Mouse (Mus musculus) 3134 (cell line): ENCODE measurements around the gene Zfp454.

Source experiments
- DNase-seq: peaks from one replicate; pipeline ENCODE4 v3.0.0-alpha.2; 2011; ENCODE audit warnings: low spot score; ENCODE audit not compliant: insufficient read length; ENCODE audit errors: extremely low read depth

Gene Zfp454

DNA sequence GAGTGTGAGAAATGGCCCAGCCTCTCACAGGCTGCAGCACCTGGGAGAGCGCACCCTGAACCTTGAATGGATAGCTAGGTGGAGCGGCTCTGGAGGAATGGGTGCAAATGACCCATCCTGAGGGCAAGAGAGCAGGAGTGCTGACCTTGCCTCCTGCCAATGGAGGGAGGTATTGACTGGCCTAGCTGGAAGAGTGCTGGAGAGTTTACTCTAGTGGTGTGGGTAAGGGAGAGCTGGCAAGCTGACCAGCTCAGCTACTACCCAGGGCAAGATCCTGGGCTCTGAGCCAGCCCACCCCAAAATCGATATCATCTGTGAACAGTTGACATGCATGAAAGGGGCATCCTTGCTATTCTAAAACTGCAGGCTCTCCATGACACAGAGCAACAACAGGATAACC lies 41.5 kb downstream of the Zfp454 start:
- DNase-seq = no peak

DNA sequence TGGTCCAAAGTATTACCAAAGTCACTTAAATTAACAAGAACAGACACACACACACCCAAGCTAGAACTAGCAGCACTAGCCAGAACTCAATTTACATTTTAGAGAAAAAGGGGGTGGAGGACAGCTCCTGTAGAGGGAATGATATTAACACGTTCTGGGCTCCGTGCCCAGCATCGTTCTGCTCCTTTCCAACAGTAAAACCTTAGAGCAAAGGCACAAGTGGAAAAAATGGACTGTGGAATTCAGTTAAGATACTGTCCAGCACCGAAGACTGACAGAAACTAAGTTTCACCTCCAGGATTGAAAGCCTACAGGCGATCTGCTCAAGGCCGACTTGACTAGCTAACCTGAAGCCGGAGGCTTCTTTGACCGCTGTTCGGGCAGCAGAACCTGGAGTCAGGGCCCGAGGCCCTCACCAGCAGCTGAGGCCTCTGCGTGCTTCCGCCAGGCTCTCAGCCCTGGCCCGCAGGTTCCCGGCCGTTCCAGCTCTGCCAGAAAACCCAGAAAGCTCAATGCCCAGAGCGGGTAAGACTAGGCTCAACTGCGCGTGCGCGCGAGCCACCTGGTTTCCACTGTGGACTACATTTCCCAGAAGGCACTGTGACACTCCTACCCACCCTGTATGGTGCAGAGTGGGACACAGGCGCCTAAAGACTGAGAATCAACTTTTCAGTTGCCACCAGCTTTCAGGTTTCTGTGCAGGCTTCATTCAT lies 46.3 kb downstream of the Zfp454 start, which contains the start of gene Zfp879:
Gene Zfp879 (minus strand): TSS at position 530 of the 713 bp plus-strand sequence.
- no peak for DNase-seq

DNA sequence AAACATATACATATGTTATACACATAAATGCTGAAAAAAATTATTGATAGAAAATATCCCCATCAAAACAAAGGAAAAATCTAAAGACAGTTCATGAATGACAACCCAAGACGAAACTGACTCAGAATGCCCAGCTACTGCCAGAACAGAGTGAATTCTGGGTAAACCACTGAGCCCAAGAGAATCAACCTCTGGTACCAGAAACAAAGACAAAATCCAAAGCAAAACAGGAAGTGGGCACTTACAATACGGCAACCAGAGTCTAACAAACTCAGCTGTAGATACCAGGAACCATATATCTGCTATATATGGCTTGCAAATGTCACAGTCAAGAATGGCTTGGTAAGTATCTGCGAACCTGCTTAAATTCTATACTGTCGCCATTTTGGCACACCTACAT lies 51.7 kb downstream of the Zfp454 start:
- no peak for DNase-seq

DNA sequence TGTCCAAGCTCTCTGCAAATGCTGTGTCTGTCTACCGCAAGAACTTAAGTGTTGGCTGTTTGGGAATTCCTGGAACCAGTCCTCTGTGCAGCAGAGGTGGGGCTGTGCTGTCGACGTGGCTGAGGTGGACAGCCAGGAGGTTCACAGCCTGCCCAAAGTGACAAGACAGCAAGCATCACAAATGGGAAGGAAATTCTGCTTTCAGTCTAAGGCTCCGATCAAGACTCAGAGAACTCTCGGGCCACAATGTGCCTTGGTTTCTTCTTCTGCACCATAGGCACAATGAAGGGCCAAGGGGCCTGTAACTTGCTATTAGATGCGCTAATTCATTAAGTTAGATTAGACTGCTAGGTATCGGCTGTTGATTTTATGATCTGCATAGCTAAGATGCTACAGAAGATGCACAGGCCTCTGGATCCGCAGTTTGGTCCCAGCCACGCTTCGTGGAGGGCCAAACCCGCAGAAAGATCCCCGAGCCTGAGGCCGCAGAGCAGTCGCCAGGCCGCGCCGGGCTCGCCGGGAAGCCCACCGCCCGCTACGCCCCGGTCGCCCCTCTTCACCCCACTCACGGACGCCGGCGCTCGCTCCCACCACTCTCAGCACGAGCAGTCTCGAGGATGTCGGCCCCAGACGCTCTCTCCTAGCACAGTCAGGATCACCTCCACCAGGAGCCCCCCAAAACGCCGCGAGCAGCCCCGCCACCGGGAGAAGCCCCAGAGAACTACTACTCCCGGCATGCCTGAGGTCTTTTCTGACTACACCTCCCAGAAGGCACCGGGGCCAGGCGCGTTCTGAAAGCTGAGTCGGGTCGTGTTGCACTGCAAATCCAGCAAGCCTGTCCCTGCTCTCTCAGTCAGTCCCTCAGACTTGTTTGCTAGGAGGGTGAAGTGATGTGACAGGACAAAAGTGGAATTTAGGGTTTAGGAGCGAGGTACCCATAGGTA lies 60.2 kb downstream of the Zfp454 start, which contains the start of gene Zfp354c:
Gene Zfp354c (minus strand): TSS at position 715 of the 944 bp plus-strand sequence.
- peak; percentile 65 for DNase-seq

DNA sequence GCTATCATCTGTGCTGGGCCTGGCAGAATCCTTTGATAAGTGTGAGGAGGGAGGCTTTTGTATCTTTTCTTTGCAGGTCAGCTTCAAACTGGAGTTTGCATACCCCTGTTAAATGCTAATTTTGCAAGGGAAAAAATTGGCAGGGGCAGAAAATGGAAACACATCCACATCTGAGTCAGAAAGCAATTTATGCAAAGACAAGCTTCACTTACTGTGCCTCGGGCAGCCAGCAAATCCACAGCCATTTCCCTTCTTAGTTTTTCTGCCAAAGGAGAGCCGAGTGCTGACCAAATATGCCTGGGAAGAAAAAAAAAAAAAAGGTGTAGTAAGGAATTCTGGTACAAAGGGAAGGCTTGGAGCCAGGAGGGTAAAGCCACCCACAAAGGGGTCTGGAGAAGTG lies 61.2 kb downstream of the Zfp454 start:
- no peak for DNase-seq
